Mouse (Mus musculus) forebrain, embryonic 10.5 days (tissue): ENCODE data around the gene Abcg5. TPM values are rescaled to one million over a fixed set of nuclear protein-coding genes. Genes with fewer than 3 reads are reported as not detected.
A peak's percentile ranks its signal among the peaks of the same experiment; 100 is the strongest.

ENCODE experiments used
- DNase-seq: peaks from one replicate; pipeline ENCODE4 v3.0.0-alpha.2; 2017; ENCODE audit warnings: low spot score; ENCODE audit errors: extremely low spot score
- H3K27ac ChIP-seq: fragments of 300-500 bp; sonication (generic); 2 replicates; pipeline ENCODE4 v1.5.1; 2016; ENCODE audit warnings: mild to moderate bottlenecking
- H3K27me3 ChIP-seq: fragments of 300-500 bp; sonication (generic); 2 replicates; pipeline ENCODE4 v1.6.1; 2016; ENCODE audit warnings: mild to moderate bottlenecking; ENCODE audit not compliant: poor library complexity, severe bottlenecking
- H3K36me3 ChIP-seq: fragments of 300-500 bp; sonication (generic); replicated peaks from 2 replicates; pipeline ENCODE4 v1.6.1; 2016; ENCODE audit warnings: mild to moderate bottlenecking, moderate library complexity
- H3K4me1 ChIP-seq: fragments of 300-500 bp; sonication (generic); 2 replicates; pipeline ENCODE4 v1.6.1; 2016
- H3K4me3 ChIP-seq: fragments of 300-500 bp; sonication (generic); 2 replicates; pipeline ENCODE4 v1.5.1; 2016; ENCODE audit warnings: mild to moderate bottlenecking, moderate library complexity
- H3K9me3 ChIP-seq: fragments of 300-500 bp; sonication (generic); 2 replicates; pipeline ENCODE4 v1.6.1; 2016; ENCODE audit warnings: mild to moderate bottlenecking, moderate library complexity
- WGBS: fragments of 180-500 bp; shearing (Covaris S2); methylation state at CpG from one replicate; pipeline ENCODE4 v1.1.7; 2016; 5-methylcytosine and 5-hydroxymethylcytosine counted together
- polyA plus RNA-seq: library from polyadenylated mRNA; unstranded; fragments of >200 nt; fragmentation: Nextera tagmentation; extraction: Ambion mirVana; gene quantifications from 2 replicates; pipeline ENCODE4 v1.2.1, GENCODE M21; 2016

The Abcg5 gene
- polyA plus RNA-seq, 1 experiment from 2014 or later = 5.3 TPM

DNA sequence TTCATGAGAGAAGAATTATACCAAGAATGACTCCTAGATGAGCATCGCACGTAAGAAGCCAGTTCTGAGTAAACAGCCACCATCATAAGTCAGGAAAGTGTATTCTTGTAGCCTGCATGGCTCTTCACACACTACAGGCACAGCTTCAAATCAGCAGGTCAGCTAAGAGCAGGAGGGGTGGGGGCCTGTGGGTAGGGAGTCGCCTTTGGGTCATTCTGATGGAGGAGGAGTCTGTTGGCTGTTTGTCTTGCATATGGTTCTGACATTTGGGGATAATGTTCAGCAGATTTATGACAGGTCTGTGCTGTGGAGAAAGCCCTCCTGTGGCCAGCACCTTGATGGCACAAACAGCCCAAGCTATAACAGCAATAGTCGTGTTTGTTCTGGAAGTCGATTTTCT, 26.6 kb downstream of the Abcg5 start:
- Histone ChIP-seq H3K4me3 (no peak overlapping the region), H3K9me3 (no peaks in the 10 kb centered on the region), H3K27me3 (no peaks in the 10 kb centered on the region), H3K36me3 (peaks cover 9% of the 10 kb centered on the region), H3K4me1 (peaks cover 35% of the 10 kb centered on the region), H3K27ac (no peak overlapping the region)
- no peak for DNase-seq
- WGBS = 82% methylated on average over 5 of the region's 5 CpGs

DNA sequence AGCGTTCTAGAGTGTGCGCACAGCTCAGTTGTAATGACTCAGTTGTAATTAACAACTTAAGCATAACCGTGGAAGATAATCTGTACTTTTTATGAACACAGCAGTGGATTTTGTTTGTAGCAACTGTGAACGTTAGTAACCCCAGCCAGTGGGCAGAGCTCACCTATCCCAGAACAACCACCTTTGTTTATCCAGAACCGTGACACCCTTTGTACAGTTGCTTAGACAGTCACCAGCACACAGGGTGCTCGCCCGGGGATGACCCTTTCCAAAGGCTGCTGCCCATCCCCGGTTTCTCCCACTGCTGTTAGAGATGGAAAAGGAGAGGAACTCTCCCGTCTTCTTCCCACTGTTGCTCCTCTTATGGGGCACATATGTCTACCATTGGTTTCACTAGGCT, 29.3 kb downstream of the Abcg5 start:
- no peak overlapping the region for H3K27ac ChIP-seq
- no peaks in the 10 kb centered on the region for H3K9me3 ChIP-seq
- H3K27me3 ChIP-seq = no peaks in the 10 kb centered on the region
- H3K4me1 ChIP-seq = peaks cover 27% of the 10 kb centered on the region
- no peak overlapping the region for H3K4me3 ChIP-seq
- 91% methylated on average over 9 of the region's 9 CpGs for WGBS
- DNase-seq = no peak
- H3K36me3 ChIP-seq = peaks cover 13% of the 10 kb centered on the region

DNA sequence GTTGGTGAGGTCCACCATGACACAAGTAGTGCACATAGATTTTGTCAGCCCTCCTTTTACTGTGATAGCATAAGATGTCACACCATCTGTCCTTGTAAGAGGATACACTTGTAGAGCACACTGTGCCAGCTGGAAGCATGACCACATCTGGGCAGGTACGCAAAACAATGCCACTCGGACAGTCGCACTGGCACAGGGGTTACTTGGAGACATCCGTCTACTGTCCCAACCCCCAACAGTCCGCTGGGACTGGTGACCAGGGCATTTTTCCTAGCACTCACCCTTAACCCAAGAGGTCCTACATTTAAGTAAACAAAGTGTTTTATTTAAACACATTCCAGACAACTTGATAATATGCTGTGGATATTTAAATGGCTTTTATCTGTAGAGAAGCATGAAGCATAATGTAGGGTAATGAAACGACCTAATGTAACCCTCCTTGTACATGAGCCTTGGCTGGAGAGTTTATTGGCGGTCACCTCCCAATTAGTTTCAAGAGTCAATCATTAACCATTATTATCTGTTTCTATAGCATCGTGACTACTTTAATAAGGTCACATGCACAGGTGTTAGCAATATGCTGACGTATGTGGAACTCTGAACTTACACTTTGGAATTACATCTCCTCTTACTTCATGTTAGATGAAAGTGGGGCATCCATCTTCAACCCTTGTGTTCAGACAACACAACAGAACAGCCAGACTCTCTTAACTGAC, 32.4 kb downstream of the Abcg5 start:
- peaks cover 13% of the 10 kb centered on the region for H3K4me1 ChIP-seq
- no peak for DNase-seq
- 93% methylated on average over 9 of the region's 9 CpGs for WGBS
- no peak overlapping the region for H3K4me3 ChIP-seq
- H3K27me3 ChIP-seq = no peaks in the 10 kb centered on the region
- peaks cover 13% of the 10 kb centered on the region for H3K36me3 ChIP-seq
- no peaks in the 10 kb centered on the region for H3K9me3 ChIP-seq
- H3K27ac ChIP-seq = no peak overlapping the region

DNA sequence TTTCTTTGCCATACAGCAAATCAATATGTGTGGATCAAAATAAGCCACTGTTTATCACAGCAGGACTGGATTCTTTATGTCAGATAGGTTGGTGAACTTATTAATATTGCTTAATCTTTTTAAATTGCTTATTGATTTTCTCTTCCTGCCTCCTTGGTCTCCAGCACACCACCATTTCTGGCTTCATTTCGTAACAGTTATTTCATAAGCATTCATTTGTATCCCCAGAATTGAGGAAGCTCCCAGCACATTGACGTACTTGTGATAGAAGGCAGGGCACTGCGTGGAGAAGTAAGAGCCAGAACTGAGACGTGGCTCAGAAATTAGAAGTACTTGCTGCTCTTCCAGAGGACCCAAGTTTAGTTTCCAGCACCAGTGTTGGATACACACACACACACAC, 35.2 kb downstream of the Abcg5 start:
- Histone ChIP-seq H3K27me3 (no peaks in the 10 kb centered on the region), H3K27ac (no peak overlapping the region), H3K9me3 (no peaks in the 10 kb centered on the region), H3K36me3 (peaks cover 7% of the 10 kb centered on the region; the same call in 1 of the 2 replicates), H3K4me1 (peaks cover 39% of the 10 kb centered on the region), H3K4me3 (no peak overlapping the region)
- 93% methylated on average over 4 of the region's 4 CpGs for WGBS
- DNase-seq = no peak

DNA sequence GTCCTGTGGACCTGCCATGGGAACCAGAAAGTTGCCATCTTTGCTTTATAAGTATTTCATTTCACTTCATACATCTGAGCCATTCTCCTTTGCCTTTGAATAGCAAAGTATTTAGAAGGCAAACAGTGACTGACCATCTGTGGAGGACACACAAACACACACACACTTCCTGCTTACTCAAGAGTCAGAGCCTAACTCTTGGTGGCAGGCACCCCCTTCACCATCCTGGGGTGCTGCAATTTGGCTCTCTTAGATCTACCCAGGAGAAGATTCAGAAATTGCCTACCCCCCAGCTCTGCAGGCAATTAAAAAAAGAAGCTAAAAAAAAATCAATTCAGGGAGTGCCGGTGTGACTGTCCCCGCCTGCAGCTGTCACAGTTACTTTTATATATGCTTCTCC, 36.3 kb downstream of the Abcg5 start:
- 0 out of 2 replicates have a peak, but pooled peaks cover 3% of the 10 kb centered on the region for H3K36me3 ChIP-seq
- H3K27ac ChIP-seq = 0 out of 2 replicates have a peak overlapping the region, but pooled peaks have one; percentile 17
- H3K27me3 ChIP-seq = no peaks in the 10 kb centered on the region
- no peaks in the 10 kb centered on the region for H3K9me3 ChIP-seq
- no peak for DNase-seq
- peaks cover 40% of the 10 kb centered on the region for H3K4me1 ChIP-seq
- WGBS = 78% methylated on average over 2 of the region's 2 CpGs
- no peak overlapping the region for H3K4me3 ChIP-seq

DNA sequence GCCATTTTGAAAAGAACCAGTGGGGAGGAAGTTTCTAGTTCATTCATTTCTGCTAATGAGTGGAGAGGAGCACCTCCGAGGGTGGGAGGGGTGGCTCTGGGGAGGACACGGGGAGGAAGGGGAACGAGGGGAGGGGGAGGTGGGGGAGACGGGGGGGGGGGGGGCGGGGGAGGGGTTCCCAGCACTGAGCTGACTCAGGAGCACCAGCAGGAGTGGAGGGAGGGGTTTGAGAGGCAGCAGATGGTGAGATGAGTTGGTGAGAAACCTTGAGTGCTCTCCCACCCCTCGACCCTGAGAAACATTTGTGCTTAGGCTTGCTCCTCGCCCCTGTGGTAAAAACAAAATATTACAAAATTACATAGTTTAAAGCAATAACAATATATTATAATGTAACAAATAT, 36.9 kb downstream of the Abcg5 start:
- peak; percentile 39 for DNase-seq
- WGBS = 33% methylated on average over 4 of the region's 7 CpGs
- no peak overlapping the region for H3K4me3 ChIP-seq
- no peaks in the 10 kb centered on the region for H3K9me3 ChIP-seq
- peak overlapping the region; percentile 41; the same call in 1 of the 2 replicates for H3K27ac ChIP-seq
- peaks cover 40% of the 10 kb centered on the region for H3K4me1 ChIP-seq
- 0 out of 2 replicates have a peak, but pooled peaks cover 7% of the 10 kb centered on the region for H3K36me3 ChIP-seq
- H3K27me3 ChIP-seq = no peaks in the 10 kb centered on the region

DNA sequence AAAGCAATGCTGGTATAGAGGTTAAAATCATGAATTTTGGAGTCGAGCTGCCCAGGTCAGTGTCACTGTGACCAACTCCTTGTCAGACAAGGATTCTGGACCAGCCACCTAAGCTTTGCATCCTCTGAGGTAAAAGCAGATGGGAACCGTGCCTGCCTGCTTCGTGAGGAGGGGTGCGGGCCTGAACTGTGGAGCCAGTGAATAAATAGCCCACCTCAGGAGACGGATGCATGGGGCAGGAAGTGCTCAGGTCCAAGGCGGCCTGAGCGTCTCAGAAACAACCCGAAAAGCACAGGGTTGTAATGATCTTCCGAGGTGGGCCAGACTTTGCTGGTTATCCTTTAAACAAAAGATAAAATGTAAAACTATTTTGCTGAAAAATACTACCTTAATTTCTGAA, 37.7 kb downstream of the Abcg5 start:
- Histone ChIP-seq H3K4me1 (peaks cover 42% of the 10 kb centered on the region), H3K27ac (peak overlapping the region; percentile 49), H3K36me3 (0 out of 2 replicates have a peak, but pooled peaks cover 4% of the 10 kb centered on the region), H3K9me3 (no peaks in the 10 kb centered on the region), H3K27me3 (no peaks in the 10 kb centered on the region), H3K4me3 (no peak overlapping the region)
- no peak for DNase-seq
- WGBS = 16% methylated on average over 9 of the region's 9 CpGs

DNA sequence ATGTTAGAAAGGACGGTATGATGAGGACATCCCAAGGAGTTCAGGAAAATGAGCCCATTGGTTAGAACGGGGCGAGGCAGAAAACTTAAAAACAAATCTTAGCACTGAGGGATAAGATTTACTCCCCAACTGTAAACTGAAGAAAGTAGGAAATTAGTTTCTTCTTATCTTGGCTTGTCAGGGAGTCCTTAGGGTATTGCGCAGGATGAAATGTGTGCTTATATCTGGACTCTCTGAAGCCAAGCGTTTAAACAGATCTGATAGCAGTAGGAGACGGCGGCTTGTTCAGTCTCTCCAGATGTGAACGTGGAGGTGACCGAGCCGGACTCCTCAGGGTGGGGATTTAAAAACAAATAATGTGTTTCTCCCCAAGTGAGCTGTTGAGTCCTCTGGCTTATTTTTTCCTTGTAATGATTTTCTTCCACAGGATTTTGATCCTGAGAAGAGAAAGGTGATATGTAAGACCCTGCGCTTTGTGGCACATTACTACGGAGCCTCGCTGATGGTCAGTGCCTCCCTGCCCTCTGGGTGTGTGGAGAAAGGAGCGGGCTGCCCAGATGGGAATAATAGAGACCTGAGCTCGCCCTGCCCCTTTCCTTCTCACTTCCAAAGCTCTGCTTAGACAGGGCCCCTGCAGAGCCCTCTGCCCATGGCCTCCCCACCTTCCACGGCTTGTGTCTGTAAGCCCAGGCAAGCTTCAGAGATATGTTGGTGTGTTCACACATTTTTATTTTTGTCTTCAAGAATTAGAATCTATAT, 38.3 kb downstream of the Abcg5 start:
- Histone ChIP-seq H3K9me3 (no peaks in the 10 kb centered on the region), H3K4me1 (peaks cover 49% of the 10 kb centered on the region), H3K36me3 (0 out of 2 replicates have a peak, but pooled peaks cover 4% of the 10 kb centered on the region), H3K27me3 (no peaks in the 10 kb centered on the region), H3K27ac (peak overlapping the region; percentile 49), H3K4me3 (no peak overlapping the region)
- WGBS = 51% methylated on average over 16 of the region's 16 CpGs
- DNase-seq = peak; percentile 44

DNA sequence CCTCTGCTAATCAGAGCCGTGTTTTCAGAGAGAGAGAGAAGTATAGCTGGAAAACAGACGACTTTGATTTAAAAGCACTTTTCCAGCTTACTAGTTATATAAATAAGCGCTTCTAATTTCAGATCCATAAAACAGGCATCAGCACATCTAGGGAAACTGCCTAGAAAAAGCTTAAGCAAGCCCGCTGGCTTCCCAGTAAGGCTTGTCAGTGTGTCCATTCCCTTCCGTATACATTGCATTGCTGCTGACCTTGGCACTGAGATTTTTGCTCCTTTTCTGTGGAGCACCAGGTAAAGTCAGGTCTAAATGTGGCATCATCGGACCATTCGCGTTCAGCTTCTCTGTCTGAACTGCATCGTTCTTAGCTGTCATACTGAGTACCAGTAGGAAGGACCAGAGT, 40.5 kb downstream of the Abcg5 start:
- DNase-seq = no peak
- Histone ChIP-seq H3K27ac (no peak overlapping the region), H3K4me3 (no peak overlapping the region), H3K27me3 (no peaks in the 10 kb centered on the region), H3K9me3 (no peaks in the 10 kb centered on the region), H3K36me3 (0 out of 2 replicates have a peak, but pooled peaks cover 6% of the 10 kb centered on the region), H3K4me1 (peaks cover 54% of the 10 kb centered on the region)
- WGBS = 92% methylated on average over 9 of the region's 9 CpGs

DNA sequence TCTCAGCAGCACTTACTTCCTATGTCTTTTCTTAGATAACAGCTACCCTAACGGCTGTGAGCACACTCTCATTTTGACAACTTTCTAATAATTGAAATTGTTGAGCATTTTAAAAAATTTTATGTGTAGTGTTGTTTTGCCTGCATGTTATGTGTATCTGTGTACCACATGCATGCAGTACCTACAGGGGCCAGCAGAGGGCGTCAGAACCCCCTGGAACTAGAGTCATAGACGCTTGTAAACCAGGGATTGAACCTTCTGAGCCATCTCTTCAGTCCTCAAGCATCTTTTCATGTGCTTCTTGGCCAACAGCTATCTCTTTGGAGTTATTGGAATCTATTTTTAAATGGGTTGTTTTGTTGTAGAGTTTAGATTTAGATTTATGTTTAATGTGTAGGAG, 40.9 kb downstream of the Abcg5 start:
- WGBS = 36% methylated on average over 3 of the region's 3 CpGs
- Histone ChIP-seq H3K9me3 (no peaks in the 10 kb centered on the region), H3K4me3 (no peak overlapping the region), H3K36me3 (0 out of 2 replicates have a peak, but pooled peaks cover 6% of the 10 kb centered on the region), H3K27me3 (no peaks in the 10 kb centered on the region), H3K4me1 (peaks cover 54% of the 10 kb centered on the region), H3K27ac (no peak overlapping the region)
- DNase-seq = peak; percentile 48

DNA sequence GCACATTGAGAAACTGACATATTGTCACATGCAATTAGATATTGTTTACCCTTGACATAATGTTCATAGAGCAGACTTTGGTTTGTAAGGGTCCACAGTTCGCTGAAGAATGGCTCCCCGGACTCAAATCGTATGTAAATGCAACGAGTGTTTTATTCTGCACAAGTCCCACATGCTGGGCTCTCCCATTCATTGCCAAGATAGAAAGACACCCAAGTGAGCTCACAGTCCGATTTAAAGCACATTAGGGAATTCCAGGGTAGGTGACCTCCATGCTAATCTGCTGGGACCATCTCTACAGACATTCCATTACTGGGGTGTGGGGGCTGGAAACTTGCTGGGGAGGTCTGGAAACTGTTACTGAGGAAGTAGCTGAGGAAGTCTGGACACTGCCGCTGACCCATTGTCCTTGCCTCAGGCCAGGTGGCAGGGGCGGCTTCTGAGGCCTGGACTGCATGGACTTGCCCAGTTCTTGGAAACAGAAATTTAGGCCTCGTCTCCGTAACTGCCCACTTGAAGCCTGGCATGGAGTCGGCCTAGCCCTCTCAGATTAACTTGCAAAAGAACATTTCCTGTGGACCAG, 42.9 kb downstream of the Abcg5 start:
- WGBS = 58% methylated on average over 10 of the region's 10 CpGs
- Histone ChIP-seq H3K27me3 (no peaks in the 10 kb centered on the region), H3K9me3 (no peaks in the 10 kb centered on the region), H3K4me3 (no peak overlapping the region), H3K36me3 (peaks cover 6% of the 10 kb centered on the region; the same call in 1 of the 2 replicates), H3K4me1 (peaks cover 35% of the 10 kb centered on the region), H3K27ac (peak overlapping the region; percentile 27; the same call in 1 of the 2 replicates)
- DNase-seq = no peak

DNA sequence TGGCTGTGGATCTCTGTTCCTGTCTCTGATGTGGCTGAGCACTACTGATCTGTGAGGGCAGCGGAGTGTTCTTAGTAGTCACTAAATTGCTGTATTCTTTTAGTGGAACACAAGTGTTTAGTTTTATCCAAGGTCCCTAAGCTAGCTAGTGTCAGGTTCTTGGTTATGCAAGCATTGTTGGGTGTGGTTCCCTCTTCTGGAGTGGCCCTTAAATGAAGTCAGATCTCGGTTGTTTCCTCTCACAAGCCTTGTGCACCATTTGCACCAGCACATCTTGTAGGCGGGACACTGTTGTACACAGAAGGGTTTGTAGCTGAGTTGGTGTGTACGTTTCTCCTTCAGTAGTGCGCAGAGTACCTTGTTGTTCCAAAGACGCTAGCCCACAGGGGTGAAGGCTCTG, 44.8 kb downstream of the Abcg5 start:
- H3K4me1 ChIP-seq = peaks cover 18% of the 10 kb centered on the region
- H3K36me3 ChIP-seq = peaks cover 18% of the 10 kb centered on the region
- no peaks in the 10 kb centered on the region for H3K9me3 ChIP-seq
- H3K27ac ChIP-seq = no peak overlapping the region
- no peak overlapping the region for H3K4me3 ChIP-seq
- DNase-seq = no peak
- 93% methylated on average over 6 of the region's 6 CpGs for WGBS
- H3K27me3 ChIP-seq = no peaks in the 10 kb centered on the region

DNA sequence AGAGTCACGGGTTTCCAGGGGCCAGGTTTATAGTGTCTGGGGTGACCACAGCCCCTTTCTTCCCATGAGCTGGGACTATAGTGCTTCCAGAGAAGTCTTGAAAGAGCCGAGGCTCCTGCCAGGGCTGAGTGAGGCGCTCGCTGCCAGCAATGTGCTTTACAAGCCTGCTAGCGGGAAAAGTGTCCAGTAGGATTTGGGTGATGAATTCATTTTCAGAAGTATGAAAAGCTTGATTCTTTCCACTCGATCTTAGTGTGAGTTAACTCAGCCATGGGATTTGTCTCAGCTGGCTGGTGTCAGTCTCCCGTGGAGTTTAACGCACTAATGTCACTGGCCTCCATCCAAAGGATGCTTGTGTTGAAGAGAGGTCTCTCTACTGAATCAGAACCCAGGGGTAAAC, 46.5 kb downstream of the Abcg5 start:
- no peak for DNase-seq
- H3K27me3 ChIP-seq = no peaks in the 10 kb centered on the region
- no peak overlapping the region for H3K27ac ChIP-seq
- H3K4me1 ChIP-seq = peaks cover 14% of the 10 kb centered on the region
- H3K36me3 ChIP-seq = peaks cover 18% of the 10 kb centered on the region
- H3K4me3 ChIP-seq = no peak overlapping the region
- H3K9me3 ChIP-seq = no peaks in the 10 kb centered on the region
- 84% methylated on average over 8 of the region's 8 CpGs for WGBS
